Mouse (Mus musculus) C2C12 (cell line): ENCODE measurements around the gene B3gnt2. TPM values are rescaled to one million over a fixed set of nuclear protein-coding genes. Genes with fewer than 3 reads are reported as not detected.

Experiments used
- H3K27me3 ChIP-seq: one replicate; pipeline ENCODE4 v1.6.1; 2011; ENCODE audit not compliant: control insufficient read depth, insufficient read depth, insufficient read length
- H3K36me3 ChIP-seq: one replicate; pipeline ENCODE4 v1.6.1; 2011; ENCODE audit not compliant: control insufficient read depth, insufficient read depth
- H3K4me3 ChIP-seq: one replicate; pipeline ENCODE4 v1.5.1; 2011; ENCODE audit warnings: mild to moderate bottlenecking, control low read depth; ENCODE audit not compliant: poor library complexity, insufficient read depth, severe bottlenecking
- H3K79me2 ChIP-seq: one replicate; pipeline ENCODE4 v1.6.1; 2011; ENCODE audit not compliant: control insufficient read depth, insufficient read depth
- H3K79me3 ChIP-seq: one replicate; pipeline ENCODE4 v1.6.1; 2011; ENCODE audit warnings: low read depth, control low read depth
- H3ac ChIP-seq: one replicate; pipeline ENCODE3; 2011; ENCODE audit warnings: low read depth; ENCODE audit not compliant: control insufficient read depth, insufficient read length
- CEBPB ChIP-seq: IDR thresholded peaks from one replicate; pipeline ENCODE4 v1.6.1; 2011; ENCODE audit warnings: low read depth, mild to moderate bottlenecking, control low read depth, moderate library complexity
- CTCF ChIP-seq: IDR thresholded peaks from one replicate; pipeline ENCODE4 v1.5.1; 2011; ENCODE audit not compliant: control insufficient read depth, insufficient read depth, insufficient read length
- FOSL1 ChIP-seq: IDR thresholded peaks from one replicate; pipeline ENCODE4 v1.8.0; 2011; ENCODE audit warnings: mild to moderate bottlenecking, low read length; ENCODE audit not compliant: poor library complexity, insufficient read depth, severe bottlenecking
- MAX ChIP-seq: IDR thresholded peaks from one replicate; pipeline ENCODE4 v1.6.1; 2011; ENCODE audit warnings: mild to moderate bottlenecking, control low read depth
- MYOD1 ChIP-seq: IDR thresholded peaks from one replicate; pipeline ENCODE4 v1.6.1; 2011; ENCODE audit warnings: low read depth; ENCODE audit not compliant: control insufficient read depth, insufficient read length
- MYOG ChIP-seq: IDR thresholded peaks from one replicate; pipeline ENCODE4 v1.6.1; 2011; ENCODE audit not compliant: control insufficient read depth, insufficient read length; ENCODE audit errors: extremely low read depth
- USF1 ChIP-seq: IDR thresholded peaks from one replicate; pipeline ENCODE4 v1.6.1; 2011; ENCODE audit warnings: low read depth, mild to moderate bottlenecking, control low read depth, moderate library complexity
- polyA plus RNA-seq: library from polyadenylated mRNA; unstranded; fragments of >200 nt; fragmentation: generic; extraction: Trizol; gene quantifications from one replicate; pipeline ENCODE4 v1.2.1, GENCODE M21; 2012; ENCODE audit warnings: missing spikeins

B3gnt2 gene
- polyA plus RNA-seq, 1 experiment = 10.8 TPM

- no peaks in the 10 kb centered on the region for H3K36me3 ChIP-seq
- H3K79me3 ChIP-seq = no peaks in the 10 kb centered on the region
- no peak overlapping the region for H3K4me3 ChIP-seq
- no peaks in the 10 kb centered on the region for H3K27me3 ChIP-seq
- TF ChIP-seq CEBPB (no peak), USF1 (no peak), MYOG (no peak)
- no peak overlapping the region for H3ac ChIP-seq
- no peaks in the 10 kb centered on the region for H3K79me2 ChIP-seq
These were observed 39.5 kb downstream of the B3gnt2 start for GRCm38 (mm10) chr11:22821243-22821642.

- Histone ChIP-seq H3K27me3 (no peaks in the 10 kb centered on the region), H3K79me2 (no peaks in the 10 kb centered on the region), H3K36me3 (no peaks in the 10 kb centered on the region), H3K4me3 (no peak overlapping the region), H3K79me3 (no peaks in the 10 kb centered on the region), H3ac (no peak overlapping the region)
- no peak for TF ChIP-seq CTCF
- no peak for TF ChIP-seq MAX
- no peak for TF ChIP-seq FOSL1
- TF ChIP-seq CEBPB = no peak
- no peak for TF ChIP-seq USF1
- no peak for TF ChIP-seq MYOD1
- no peak for TF ChIP-seq MYOG
These were observed 42.4 kb downstream of the B3gnt2 start for GRCm38 (mm10) chr11:22818371-22818770.

GRCm38 (mm10) chr11:22815877-22816276 lies 44.9 kb downstream of the B3gnt2 start:
- Histone ChIP-seq H3K79me3 (no peaks in the 10 kb centered on the region), H3K27me3 (no peaks in the 10 kb centered on the region), H3ac (no peak overlapping the region), H3K36me3 (no peaks in the 10 kb centered on the region), H3K4me3 (no peak overlapping the region), H3K79me2 (no peaks in the 10 kb centered on the region)
- TF ChIP-seq MYOG (no peak), MYOD1 (no peak), FOSL1 (no peak), CTCF (no peak), MAX (no peak), USF1 (no peak), CEBPB (no peak)

- Histone ChIP-seq H3K79me3 (no peaks in the 10 kb centered on the region), H3K27me3 (no peaks in the 10 kb centered on the region)
- no peak for TF ChIP-seq FOSL1
- TF ChIP-seq MAX = no peak
- no peak for TF ChIP-seq CEBPB
- no peak for TF ChIP-seq MYOD1
These were observed 45.6 kb downstream of the B3gnt2 start for GRCm38 (mm10) chr11:22815143-22815542.

GRCm38 (mm10) chr11:22813921-22814704 lies 46.6 kb downstream of the B3gnt2 start:
- H3K79me2 ChIP-seq = no peaks in the 10 kb centered on the region
- H3K36me3 ChIP-seq = no peaks in the 10 kb centered on the region
- H3K79me3 ChIP-seq = no peaks in the 10 kb centered on the region
- no peak overlapping the region for H3K4me3 ChIP-seq
- TF ChIP-seq USF1 (no peak), FOSL1 (no peak), MYOG (no peak), CTCF (no peak), MAX (no peak), MYOD1 (no peak), CEBPB (no peak)
- no peak overlapping the region for H3ac ChIP-seq
- no peaks in the 10 kb centered on the region for H3K27me3 ChIP-seq

More at GRCm38 (mm10) chr11:22815143-22815542, 45.6 kb downstream of the B3gnt2 start:
- Histone ChIP-seq H3ac (no peak overlapping the region), H3K36me3 (no peaks in the 10 kb centered on the region), H3K79me2 (no peaks in the 10 kb centered on the region), H3K4me3 (no peak overlapping the region)

- TF ChIP-seq USF1 = no peak
- TF ChIP-seq MYOD1 = no peak
- TF ChIP-seq FOSL1 = no peak
- no peak for TF ChIP-seq CTCF
- TF ChIP-seq CEBPB = no peak
- no peak for TF ChIP-seq MAX
- TF ChIP-seq MYOG = no peak
- no peaks in the 10 kb centered on the region for H3K79me3 ChIP-seq
- no peaks in the 10 kb centered on the region for H3K79me2 ChIP-seq
- H3K4me3 ChIP-seq = no peak overlapping the region
- H3K36me3 ChIP-seq = no peaks in the 10 kb centered on the region
- no peak overlapping the region for H3ac ChIP-seq
- H3K27me3 ChIP-seq = no peaks in the 10 kb centered on the region
These were observed 47.3 kb downstream of the B3gnt2 start for GRCm38 (mm10) chr11:22813427-22813826.
